9 mouse cellular contexts compared by ENCODE assay signal in genomic region chr6:142779045-142779811, GRCm38 (mm10). TPM values are rescaled to one million over a fixed set of nuclear protein-coding genes. Genes with fewer than 3 reads are reported as not detected.
DNase-seq lines count a peak whose midpoint lies in the region; ATAC-seq and TF ChIP-seq lines count a peak whose summit lies in the region.
"Had no signal": no experiment of that assay in that cellular context is flagged by ENCODE, and none has a peak within 500 bp of the region (broad histone marks: within the 10 kb centered on the region; RNA-seq: fewer than 3 reads in every experiment).

No protein-coding gene starts in this region.

- H3K4me2 ChIP-seq in forebrain, postnatal 0 days (ENCODE audit: low read depth): no peak overlapping the region
- no peak overlapping the region for H3K4me2 ChIP-seq in midbrain, postnatal 0 days (ENCODE audit: low read depth, low read length, poor library complexity, severe bottlenecking)
- H3K4me2 ChIP-seq: stomach, embryonic 15.5 days had no signal

- peaks cover 11% of the 10 kb centered on the region for H3K36me3 ChIP-seq in forebrain, postnatal 0 days (ENCODE audit: insufficient read depth)
- H3K36me3 ChIP-seq in midbrain, postnatal 0 days (ENCODE audit: insufficient read depth, low read length): peaks cover 10% of the 10 kb centered on the region; the same call in 1 of the 2 replicates
- H3K36me3 ChIP-seq: stomach, embryonic 15.5 days had no signal

- H3K4me1 ChIP-seq in forebrain, postnatal 0 days (ENCODE audit: insufficient read depth): no peaks in the 10 kb centered on the region; the same call in 1 of the 2 replicates
- no peaks in the 10 kb centered on the region for H3K4me1 ChIP-seq in midbrain, postnatal 0 days (ENCODE audit: insufficient read depth, low read length)

- no peak overlapping the region for H3K9ac ChIP-seq in forebrain, postnatal 0 days
- H3K9ac ChIP-seq in midbrain, postnatal 0 days (replicated peaks; ENCODE audit: low read length, poor library complexity, severe bottlenecking): no peak overlapping the region
- H3K9ac ChIP-seq: stomach, embryonic 15.5 days had no signal

- TF ChIP-seq CTCF in forebrain, postnatal 0 days (IDR thresholded peaks at IDR 0.05; ENCODE audit: low read depth): peak; percentile 82
- peak; percentile 87 for TF ChIP-seq CTCF in midbrain, postnatal 0 days (IDR thresholded peaks at IDR 0.05)

- DNase-seq in heart, adult 18-20 months: peak; percentile 18 to 59
- no peak for DNase-seq in heart, adult 11 months
- peak; percentile 80 for DNase-seq in forebrain, postnatal 0 days
- peak; percentile 21 for DNase-seq in kidney, adult 11 months
- DNase-seq in left cerebral cortex, postnatal 4 days: peak; percentile 62
- peak; percentile 87 for DNase-seq in midbrain, postnatal 0 days (ENCODE audit: low spot score)
- peak; percentile 67 for DNase-seq in thymus, postnatal 25 days

- no peak overlapping the region for H3K4me3 ChIP-seq in forebrain, postnatal 0 days (ENCODE audit: low read depth, low read length)
- H3K4me3 ChIP-seq in midbrain, postnatal 0 days (ENCODE audit: low read depth, low read length): no peak overlapping the region
- H3K4me3 ChIP-seq: stomach, embryonic 15.5 days had no signal

- peak; percentile 73; the same call in 1 of the 2 replicates for ATAC-seq in cerebellum, adult (ENCODE audit: insufficient number of reproducible peaks, low FRiP score, low TSS enrichment)
- peak; percentile 81 for ATAC-seq in forebrain, postnatal 0 days
- ATAC-seq in midbrain, postnatal 0 days (ENCODE audit: low FRiP score): peak; percentile 70; the same call in 1 of the 2 replicates

- WGBS in forebrain, postnatal 0 days: 45% methylated on average over 11 of the region's 11 CpGs
- WGBS in midbrain, postnatal 0 days: 48% methylated on average over 11 of the region's 11 CpGs

- no peak overlapping the region for H3K27ac ChIP-seq in forebrain, postnatal 0 days (ENCODE audit: low read depth, low read length)
- no peak overlapping the region for H3K27ac ChIP-seq in midbrain, postnatal 0 days (ENCODE audit: low read depth, low read length)
- H3K27ac ChIP-seq: stomach, embryonic 15.5 days had no signal

- intact Hi-C loops in left cerebral cortex, postnatal 4 days (cut with DNase I): loop anchor here (2.0 kb wide), 1 partner anchor 248 kb away; no protein-coding TSS in a partner anchor

- no peaks in the 10 kb centered on the region for H3K9me3 ChIP-seq in forebrain, postnatal 0 days (ENCODE audit: low read length)
- no peaks in the 10 kb centered on the region for H3K9me3 ChIP-seq in midbrain, postnatal 0 days (ENCODE audit: low read length)
- H3K9me3 ChIP-seq: stomach, embryonic 15.5 days had no signal

- H3K27me3 ChIP-seq in forebrain, postnatal 0 days (ENCODE audit: insufficient read depth, low read length): no peaks in the 10 kb centered on the region
- H3K27me3 ChIP-seq in midbrain, postnatal 0 days (ENCODE audit: insufficient read depth, low read length): no peaks in the 10 kb centered on the region
- H3K27me3 ChIP-seq: stomach, embryonic 15.5 days had no signal

RNA-seq across cellular contexts. Expression of gene Cmas, which starts 22.7 kb away (rescaled TPM):
- total RNA-seq in heart, adult 18-20 months (2021): 10 to 100 TPM; 30.6 to 35.1 TPM
- 132 and 134 TPM in 2 replicates for total RNA-seq in forebrain, postnatal 0 days (2014; rRNA removed)
- 147 and 178 TPM in 2 replicates for polyA plus RNA-seq in forebrain, postnatal 0 days (2015; fragmentation: Nextera tagmentation; extraction: Ambion mirVana)
- 100 to 1,000 TPM; 135 to 148 TPM for total RNA-seq in left cerebral cortex, postnatal 4 days (2021)
- 105 and 111 TPM in 2 replicates for total RNA-seq in midbrain, postnatal 0 days (2014; rRNA removed)
- 208 and 220 TPM in 2 replicates for polyA plus RNA-seq in midbrain, postnatal 0 days (2015; fragmentation: Nextera tagmentation; extraction: Ambion mirVana)

RNA-seq across cellular contexts. Expression of gene Sult6b2, which starts 25.1 kb away (rescaled TPM):
- total RNA-seq in heart, adult 18-20 months (2021): not detected
- total RNA-seq in forebrain, postnatal 0 days (2014; rRNA removed): 0.05 and 0.15 TPM in 2 replicates
- 0.12 and 0.24 TPM in 2 replicates for polyA plus RNA-seq in forebrain, postnatal 0 days (2015; fragmentation: Nextera tagmentation; extraction: Ambion mirVana)
- total RNA-seq in left cerebral cortex, postnatal 4 days (2021): under 1 TPM in 1 of 2 experiments, not detected in 1; 0.16 TPM
- total RNA-seq in midbrain, postnatal 0 days (2014; rRNA removed): not detected in 2 replicates
- 0.12 and 0.33 TPM in 2 replicates for polyA plus RNA-seq in midbrain, postnatal 0 days (2015; fragmentation: Nextera tagmentation; extraction: Ambion mirVana)
